Mouse (Mus musculus): ENCODE data around the gene Ifitm10. TPM values are rescaled to one million over a fixed set of nuclear protein-coding genes. Genes with fewer than 3 reads are reported as not detected.
"Not testable (repeated sequence)": the region's sequence is repeated elsewhere in the genome, so short reads cannot be mapped to it uniquely, and the experiment has no call there.

Gene Ifitm10
- total and polyA plus RNA-seq, 2 experiments from 2014 or later: 3.9 to 4.0 TPM

- TF ChIP-seq CTCF (IDR thresholded peaks at IDR 0.05; ENCODE audit: low read depth) (peak; percentile 57), EP300 (IDR thresholded peaks at IDR 0.05; ENCODE audit: low read depth) (no peak)
- Histone ChIP-seq H3K4me1 (ENCODE audit: control insufficient read depth, insufficient read depth) (no peaks in the 10 kb centered on the region), H3K4me2 (ENCODE audit: low read depth, low read length) (peak overlapping the region; percentile 96), H3K9me3 (replicated peaks; ENCODE audit: control insufficient read depth, low read length) (no peaks in the 10 kb centered on the region), H3K4me3 (ENCODE audit: low read depth, low read length) (peak overlapping the region; percentile 68), H3K27ac (ENCODE audit: low read depth) (peak overlapping the region; percentile 90), H3K27me3 (ENCODE audit: control insufficient read depth, insufficient read depth, low read length) (no peaks in the 10 kb centered on the region), H3K9ac (replicated peaks; ENCODE audit: low read depth, low read length) (0 out of 2 replicates have a peak overlapping the region, but pooled peaks have one; percentile 74), H3K36me3 (replicated peaks; ENCODE audit: control insufficient read depth, insufficient read depth, low read length) (no peaks in the 10 kb centered on the region)
- 23% methylated on average over 23 of the region's 23 CpGs for WGBS
- DNase-seq (ENCODE audit: low spot score): peak; percentile 59
- ATAC-seq (ENCODE audit: insufficient read depth, low read depth): peak; percentile 77
Measured at GRCm38 (mm10) chr7:142285130-142285835, 88.3 kb downstream of the Ifitm10 start.

DNA sequence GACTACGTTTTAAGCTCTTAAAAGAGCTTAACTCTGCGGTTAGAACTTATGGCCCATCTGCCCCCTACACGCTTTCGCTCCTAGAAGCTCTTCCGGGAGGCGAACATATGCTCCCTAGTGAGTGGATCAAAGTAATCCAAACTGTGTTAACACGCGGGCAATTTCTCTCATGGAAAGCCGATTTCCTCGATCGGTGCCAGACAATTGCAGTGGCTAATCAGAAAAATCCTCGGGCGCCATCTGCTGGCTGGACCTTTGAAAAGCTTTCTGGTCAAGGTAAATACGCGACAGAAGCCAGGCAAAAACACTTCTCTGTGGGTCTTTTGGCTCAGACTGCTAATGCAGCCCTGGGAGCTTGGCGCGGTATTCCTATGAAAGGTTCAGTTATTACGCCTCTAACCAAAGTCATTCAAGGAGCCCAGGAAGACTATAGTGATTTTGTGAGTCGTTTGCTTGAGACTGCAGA, 88.9 kb downstream of the Ifitm10 start:
- under 1% methylated on average over 19 of the region's 19 CpGs for WGBS
- H3K4me1 ChIP-seq (ENCODE audit: control insufficient read depth, insufficient read depth): no peaks in the 10 kb centered on the region
- H3K9me3 ChIP-seq (replicated peaks; ENCODE audit: control insufficient read depth, low read length): no peaks in the 10 kb centered on the region
- TF ChIP-seq EP300 (IDR thresholded peaks at IDR 0.05; ENCODE audit: low read depth) (no peak), CTCF (IDR thresholded peaks at IDR 0.05; ENCODE audit: low read depth) (peak; percentile 79)
- peak overlapping the region; percentile 68 for H3K4me3 ChIP-seq (ENCODE audit: low read depth, low read length)
- peak overlapping the region; percentile 74 for H3K9ac ChIP-seq (replicated peaks; ENCODE audit: low read depth, low read length)
- peak overlapping the region; percentile 96 for H3K4me2 ChIP-seq (ENCODE audit: low read depth, low read length)
- peak; percentile 84 for ATAC-seq (ENCODE audit: insufficient read depth, low read depth)
- H3K27ac ChIP-seq (ENCODE audit: low read depth): peak overlapping the region; percentile 90
- H3K36me3 ChIP-seq (replicated peaks; ENCODE audit: control insufficient read depth, insufficient read depth, low read length): no peaks in the 10 kb centered on the region
- no peaks in the 10 kb centered on the region for H3K27me3 ChIP-seq (ENCODE audit: control insufficient read depth, insufficient read depth, low read length)
- DNase-seq (ENCODE audit: low spot score): peak; percentile 90

- ATAC-seq (ENCODE audit: insufficient read depth, low read depth) (peak; percentile 73), DNase-seq (ENCODE audit: low spot score) (peak; percentile 46)
- WGBS: under 1% methylated on average over 38 of the region's 38 CpGs
- no peaks in the 10 kb centered on the region for H3K27me3 ChIP-seq (ENCODE audit: control insufficient read depth, insufficient read depth, low read length)
- peak; percentile 19 for TF ChIP-seq CTCF (IDR thresholded peaks at IDR 0.05; ENCODE audit: low read depth)
- no peak for TF ChIP-seq EP300 (IDR thresholded peaks at IDR 0.05; ENCODE audit: low read depth)
- H3K4me1 ChIP-seq (ENCODE audit: control insufficient read depth, insufficient read depth): no peaks in the 10 kb centered on the region
- H3K9me3 ChIP-seq (replicated peaks; ENCODE audit: control insufficient read depth, low read length): no peaks in the 10 kb centered on the region
- peak overlapping the region; percentile 90 for H3K27ac ChIP-seq (ENCODE audit: low read depth)
- peak overlapping the region; percentile 74 for H3K9ac ChIP-seq (replicated peaks; ENCODE audit: low read depth, low read length)
- H3K4me2 ChIP-seq (ENCODE audit: low read depth, low read length): peak overlapping the region; percentile 96
- no peaks in the 10 kb centered on the region for H3K36me3 ChIP-seq (replicated peaks; ENCODE audit: control insufficient read depth, insufficient read depth, low read length)
- peak overlapping the region; percentile 68 for H3K4me3 ChIP-seq (ENCODE audit: low read depth, low read length)
Measured at GRCm38 (mm10) chr7:142284023-142284591, 89.4 kb downstream of the Ifitm10 start.

GRCm38 (mm10) chr7:142282847-142283246, 90.7 kb downstream of the Ifitm10 start:
- DNase-seq (ENCODE audit: low spot score); H3K27me3 ChIP-seq (ENCODE audit: control insufficient read depth, insufficient read depth, low read length); H3K4me2 ChIP-seq (ENCODE audit: low read depth, low read length); H3K9me3 ChIP-seq (replicated peaks; ENCODE audit: control insufficient read depth, low read length); H3K4me3 ChIP-seq (ENCODE audit: low read depth, low read length); H3K4me1 ChIP-seq (ENCODE audit: control insufficient read depth, insufficient read depth); ATAC-seq (ENCODE audit: insufficient read depth, low read depth); H3K36me3 ChIP-seq (replicated peaks; ENCODE audit: control insufficient read depth, insufficient read depth, low read length); H3K27ac ChIP-seq (ENCODE audit: low read depth); H3K9ac ChIP-seq (replicated peaks; ENCODE audit: low read depth, low read length): not testable (repeated sequence)
- WGBS: 38% methylated on average over 2 of the region's 2 CpGs

GRCm38 (mm10) chr7:142279291-142279690, 94.3 kb downstream of the Ifitm10 start:
- not testable (repeated sequence) for H3K4me2 ChIP-seq (ENCODE audit: low read depth, low read length); H3K27me3 ChIP-seq (ENCODE audit: control insufficient read depth, insufficient read depth, low read length); ATAC-seq (ENCODE audit: insufficient read depth, low read depth); H3K36me3 ChIP-seq (replicated peaks; ENCODE audit: control insufficient read depth, insufficient read depth, low read length); H3K9ac ChIP-seq (replicated peaks; ENCODE audit: low read depth, low read length); DNase-seq (ENCODE audit: low spot score); H3K9me3 ChIP-seq (replicated peaks; ENCODE audit: control insufficient read depth, low read length); H3K4me3 ChIP-seq (ENCODE audit: low read depth, low read length); H3K27ac ChIP-seq (ENCODE audit: low read depth); H3K4me1 ChIP-seq (ENCODE audit: control insufficient read depth, insufficient read depth)
- 67% methylated on average over 1 of the region's 1 CpGs for WGBS
- TF ChIP-seq CTCF (IDR thresholded peaks at IDR 0.05; ENCODE audit: low read depth): peak; percentile 22

Measured in heart, postnatal 0 days (tissue).